Comparison of ENCODE assay signal across 10 mouse cellular contexts in the genomic region with DNA sequence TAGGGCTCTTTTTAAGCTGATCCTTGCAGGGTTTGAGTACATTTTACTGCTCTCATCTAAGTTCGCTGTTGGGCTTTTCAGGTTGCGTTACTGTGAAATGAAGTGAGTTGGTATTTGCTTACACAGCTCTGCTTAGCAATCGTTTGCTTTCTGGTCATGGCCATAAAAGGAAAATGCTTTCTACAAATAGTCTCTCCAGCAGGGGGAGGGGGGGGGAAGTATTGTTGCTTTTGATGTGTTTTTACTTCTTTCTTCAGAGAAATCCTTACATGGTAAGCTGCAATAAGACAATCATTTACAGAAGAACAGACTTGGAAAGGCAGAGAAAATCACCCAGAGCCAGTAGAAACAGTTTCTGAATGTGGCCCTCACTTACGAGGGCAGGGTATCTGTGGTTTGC.
DNase-seq lines count a peak whose midpoint lies in the region; ATAC-seq and TF ChIP-seq lines count a peak whose summit lies in the region.
"Had no signal": no experiment of that assay in that cellular context is flagged by ENCODE, and none has a peak within 500 bp of the region (broad histone marks: within the 10 kb centered on the region; RNA-seq: fewer than 3 reads in every experiment).

No protein-coding gene starts in this region.

- no peak for ATAC-seq in embryonic facial prominence, embryonic 11.5 days (replicated peaks; ENCODE audit: insufficient number of reproducible peaks, low FRiP score, low TSS enrichment, low read depth)
- ATAC-seq in lung, embryonic 15.5 days (ENCODE audit: borderline replicate concordance, extremely low read depth, low FRiP score, low TSS enrichment), result peak; percentile 57; the same call in 1 of the 2 replicates
- no peak for ATAC-seq in monocyte, adult 5-6 weeks (replicated peaks; ENCODE audit: insufficient number of reproducible peaks, low FRiP score, low TSS enrichment, poor library complexity, severe bottlenecking)

- no peaks in the 10 kb centered on the region for H3K36me3 ChIP-seq in embryonic facial prominence, embryonic 11.5 days (replicated peaks; ENCODE audit: control insufficient read depth, insufficient read depth, low read depth, low read length)
- no peaks in the 10 kb centered on the region for H3K36me3 ChIP-seq in embryonic facial prominence, embryonic 10.5 days (replicated peaks)
- no peaks in the 10 kb centered on the region for H3K36me3 ChIP-seq in lung, embryonic 15.5 days

- WGBS in embryonic facial prominence, embryonic 11.5 days, result 49% methylated on average over 4 of the region's 4 CpGs
- WGBS in embryonic facial prominence, embryonic 10.5 days, result 56% methylated on average over 4 of the region's 4 CpGs
- 24% methylated on average over 4 of the region's 4 CpGs for WGBS in lung, embryonic 15.5 days
- WGBS in lung, adult 2 months, result 42% methylated on average over 4 of the region's 4 CpGs

- no peak for TF ChIP-seq CTCF in lung, adult 2 months (IDR thresholded peaks at IDR 0.05; ENCODE audit: insufficient read depth, low read length)

- no peaks in the 10 kb centered on the region for H3K4me1 ChIP-seq in embryonic facial prominence, embryonic 11.5 days (ENCODE audit: control insufficient read depth, insufficient read depth, low read length)
- H3K4me1 ChIP-seq in embryonic facial prominence, embryonic 10.5 days, result peaks cover 9% of the 10 kb centered on the region
- H3K4me1 ChIP-seq in lung, embryonic 15.5 days, result 0 out of 2 replicates have a peak, but pooled peaks cover 2% of the 10 kb centered on the region
- no peaks in the 10 kb centered on the region for H3K4me1 ChIP-seq in lung, adult 2 months (ENCODE audit: control insufficient read depth, insufficient read depth, low read length)

- no peak overlapping the region for H3K4me2 ChIP-seq in embryonic facial prominence, embryonic 11.5 days (ENCODE audit: low read depth, low read length)
- peak overlapping the region; percentile 18; the same call in 1 of the 2 replicates for H3K4me2 ChIP-seq in lung, embryonic 15.5 days

- DNase-seq in embryonic facial prominence, embryonic 11.5 days (ENCODE audit: low spot score), result peak; percentile 22
- no peak for DNase-seq in embryonic facial prominence, embryonic 10.5 days (ENCODE audit: low spot score)
- DNase-seq in lung, adult 2 months, result no peak
- DNase-seq in forelimb bud, embryonic 11.5 days (ENCODE audit: low read depth, low spot score), result peak; percentile 29
- peak; percentile 2 for DNase-seq in lung, postnatal 36 days
- no peak for DNase-seq in frontal cortex, postnatal 25 days (ENCODE audit: low spot score in 2 of 2)
- DNase-seq: cerebellum, adult 8-10 months; layer of hippocampus, postnatal 36 days had no signal

- no peak overlapping the region for H3K27ac ChIP-seq in embryonic facial prominence, embryonic 11.5 days (replicated peaks; ENCODE audit: low read depth, low read length)
- H3K27ac ChIP-seq in embryonic facial prominence, embryonic 10.5 days (replicated peaks), result no peak overlapping the region
- H3K27ac ChIP-seq in lung, embryonic 15.5 days, result peak overlapping the region; percentile 40; the same call in 1 of the 2 replicates

- no peak overlapping the region for H3K4me3 ChIP-seq in embryonic facial prominence, embryonic 11.5 days (ENCODE audit: low read depth, low read length)
- no peak overlapping the region for H3K4me3 ChIP-seq in embryonic facial prominence, embryonic 10.5 days
- H3K4me3 ChIP-seq in lung, embryonic 15.5 days, result no peak overlapping the region
- H3K4me3 ChIP-seq in lung, adult 2 months (replicated peaks; ENCODE audit: extremely low read depth, low read depth, low read length), result no peak overlapping the region

- H3K9me3 ChIP-seq in embryonic facial prominence, embryonic 11.5 days (replicated peaks; ENCODE audit: control insufficient read depth, low read length), result no peaks in the 10 kb centered on the region
- H3K9me3 ChIP-seq in embryonic facial prominence, embryonic 10.5 days, result no peaks in the 10 kb centered on the region
- no peaks in the 10 kb centered on the region for H3K9me3 ChIP-seq in lung, embryonic 15.5 days

- H3K27me3 ChIP-seq in embryonic facial prominence, embryonic 11.5 days (ENCODE audit: control insufficient read depth, insufficient read depth, low read length), result no peaks in the 10 kb centered on the region
- no peaks in the 10 kb centered on the region for H3K27me3 ChIP-seq in embryonic facial prominence, embryonic 10.5 days (replicated peaks; ENCODE audit: low read depth, poor library complexity, severe bottlenecking)
- H3K27me3 ChIP-seq in lung, embryonic 15.5 days, result no peaks in the 10 kb centered on the region

- TF ChIP-seq POLR2A in lung, adult 2 months (IDR thresholded peaks at IDR 0.05; ENCODE audit: borderline replicate concordance, extremely low read depth, low read depth, low read length), result no peak

- H3K9ac ChIP-seq in embryonic facial prominence, embryonic 11.5 days (replicated peaks; ENCODE audit: low read length), result no peak overlapping the region
- H3K9ac ChIP-seq in lung, embryonic 15.5 days, result no peak overlapping the region

Comparison
In these comparisons a context has a peak if more than half of its experiments do, and no peak if none do; other contexts are left out.
1. DNase-seq: peak in embryonic facial prominence, embryonic 11.5 days (single experiment), forelimb bud, embryonic 11.5 days (single experiment) and lung, postnatal 36 days (single experiment); none in embryonic facial prominence, embryonic 10.5 days (single experiment), lung, adult 2 months (single experiment) and frontal cortex, postnatal 25 days (0 of 2).